Mouse (Mus musculus): ENCODE data around the gene Cwf19l1.
A peak's percentile ranks its signal among the peaks of the same experiment; 100 is the strongest.

GRCm38 (mm10) chr19:44106831-44107660 is 28.6 kb downstream of the Cwf19l1 start, which contains the start of gene Chuk:
- peak; percentile 75 for TF ChIP-seq POLR2A (IDR thresholded peaks at IDR 0.05; ENCODE audit: borderline replicate concordance, insufficient read depth, low read length)
- TF ChIP-seq CTCF (IDR thresholded peaks at IDR 0.05; ENCODE audit: borderline replicate concordance, insufficient read depth, low read depth, low read length), result no peak

Measured in cerebellum, adult 2 months (tissue).